Mouse (Mus musculus): ENCODE results near the gene Tmem190. TPM values are rescaled to one million over a fixed set of nuclear protein-coding genes. Genes with fewer than 3 reads are reported as not detected.
A peak's percentile ranks its signal among the peaks of the same experiment; 100 is the strongest.
"Not testable (repeated sequence)": the region's sequence is repeated elsewhere in the genome, so short reads cannot be mapped to it uniquely, and the experiment has no call there.

Tmem190 gene
- polyA plus RNA-seq, 1 experiment from 2014 or later, result not detected

DNA sequence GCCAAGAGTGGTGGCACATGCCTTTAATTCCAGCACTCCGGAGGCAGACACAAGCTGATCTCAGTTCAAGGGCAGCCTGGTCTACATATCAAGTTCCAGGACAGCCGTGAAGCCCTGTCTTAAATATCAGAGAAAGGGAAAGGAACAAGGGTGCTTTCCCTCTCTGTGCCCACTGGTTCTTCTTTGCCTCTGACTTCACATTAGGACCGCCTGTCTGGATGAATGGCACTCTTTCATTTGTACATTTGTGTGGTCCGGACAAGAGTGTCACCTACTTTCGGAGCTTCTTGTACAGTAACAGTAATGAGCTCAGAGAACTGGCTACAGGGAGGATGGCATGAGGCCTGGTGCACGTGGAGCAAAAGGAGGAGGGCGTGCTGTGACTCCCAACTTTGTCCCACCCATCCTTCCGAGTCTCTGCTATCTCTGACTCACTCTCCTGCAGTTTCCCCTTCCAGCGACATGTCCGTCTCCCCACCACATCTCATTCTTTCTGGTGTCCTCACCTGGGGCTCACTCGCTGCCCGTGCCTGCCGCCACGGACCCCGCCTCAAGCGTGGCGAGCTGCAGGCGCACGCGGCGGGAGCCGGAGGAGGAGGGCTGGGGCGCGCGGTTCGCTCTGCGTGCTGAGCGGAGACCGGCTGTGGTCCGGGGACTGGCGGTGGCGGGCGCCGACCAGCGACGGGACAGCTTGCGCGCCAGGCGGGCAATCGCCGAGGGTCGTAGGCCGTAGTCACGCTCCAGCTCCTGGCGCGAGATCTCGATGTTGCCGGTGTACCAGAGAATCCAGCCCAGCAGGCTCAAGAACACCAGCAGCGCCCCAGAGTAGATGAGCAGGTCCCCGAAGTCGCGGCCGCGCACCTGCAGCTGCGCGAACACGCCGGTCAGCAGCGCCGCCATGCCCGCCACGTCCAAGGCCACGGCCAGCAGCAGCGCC lies 6.0 kb downstream of the Tmem190 start:
- peak; percentile 46 for ATAC-seq (ENCODE audit: low FRiP score)

GRCm38 (mm10) chr7:4789436-4789935 lies 6.7 kb downstream of the Tmem190 start, which contains the start of gene Tmem238:
Gene Tmem238, minus strand, starts transcription at chr7:4789656.
- peak within 1 kb of the TSS; percentile 49 for H3K4me3 ChIP-seq (replicated peaks; ENCODE audit: low read length)
- H3K4me2 ChIP-seq (replicated peaks), result peak within 1 kb of the TSS; percentile 92
- peaks cover 16% of the 10 kb centered on the region for H3K4me1 ChIP-seq (replicated peaks; ENCODE audit: control insufficient read depth, insufficient read depth, low read length)
- H3K27ac ChIP-seq, result peak within 1 kb of the TSS; percentile 40
- H3K36me3 ChIP-seq (replicated peaks; ENCODE audit: control insufficient read depth, insufficient read depth), result peaks cover 8% of the 10 kb centered on the region
- H3K9ac ChIP-seq, result peak within 1 kb of the TSS; percentile 67
- DNase-seq (ENCODE audit: low spot score) (no peak), ATAC-seq (ENCODE audit: low FRiP score) (no peak)
- no peaks in the 10 kb centered on the region for H3K9me3 ChIP-seq (ENCODE audit: control insufficient read depth, low read length)
- WGBS, result 9% methylated on average over 39 of the region's 40 CpGs
- H3K27me3 ChIP-seq (ENCODE audit: control insufficient read depth, insufficient read depth, low read length), result 0 out of 2 replicates have a peak, but pooled peaks cover 8% of the 10 kb centered on the region

More for the DNA sequence above, 6.0 kb downstream of the Tmem190 start:
- 2% methylated on average over 63 of the region's 64 CpGs for WGBS
- H3K9ac ChIP-seq, result peak overlapping the region; percentile 67
- peaks cover 1% of the 10 kb centered on the region; the same call in 1 of the 2 replicates for H3K36me3 ChIP-seq (replicated peaks; ENCODE audit: control insufficient read depth, insufficient read depth)
- peak overlapping the region; percentile 40 for H3K27ac ChIP-seq
- H3K9me3 ChIP-seq (ENCODE audit: control insufficient read depth, low read length), result no peaks in the 10 kb centered on the region
- 0 out of 2 replicates have a peak, but pooled peaks cover 8% of the 10 kb centered on the region for H3K27me3 ChIP-seq (ENCODE audit: control insufficient read depth, insufficient read depth, low read length)
- DNase-seq (ENCODE audit: low spot score), result peak; percentile 66
- peak overlapping the region; percentile 92 for H3K4me2 ChIP-seq (replicated peaks)
- H3K4me3 ChIP-seq (replicated peaks; ENCODE audit: low read length), result peak overlapping the region; percentile 49
- peaks cover 11% of the 10 kb centered on the region for H3K4me1 ChIP-seq (replicated peaks; ENCODE audit: control insufficient read depth, insufficient read depth, low read length)

- 1% methylated on average over 54 of the region's 54 CpGs for WGBS
- Histone ChIP-seq H3K4me3 (replicated peaks; ENCODE audit: low read length) (peak within 1 kb of the TSS; percentile 90), H3K27ac (peak within 1 kb of the TSS; percentile 92), H3K36me3 (replicated peaks; ENCODE audit: control insufficient read depth, insufficient read depth) (peaks cover 38% of the 10 kb centered on the region), H3K27me3 (ENCODE audit: control insufficient read depth, insufficient read depth, low read length) (0 out of 2 replicates have a peak, but pooled peaks cover 8% of the 10 kb centered on the region), H3K9me3 (ENCODE audit: control insufficient read depth, low read length) (no peaks in the 10 kb centered on the region), H3K4me1 (replicated peaks; ENCODE audit: control insufficient read depth, insufficient read depth, low read length) (peaks cover 16% of the 10 kb centered on the region), H3K4me2 (replicated peaks) (peak within 1 kb of the TSS; percentile 76), H3K9ac (peak within 1 kb of the TSS; percentile 96)
- DNase-seq (ENCODE audit: low spot score) (peak; percentile 96), ATAC-seq (ENCODE audit: low FRiP score) (peak; percentile 90)
Observed at GRCm38 (mm10) chr7:4792278-4793212, 9.8 kb downstream of the Tmem190 start, which contains the start of gene Rpl28. Gene Rpl28, plus strand, starts transcription at chr7:4792874.

- DNase-seq (ENCODE audit: low spot score); ATAC-seq (ENCODE audit: low FRiP score); H3K9me3 ChIP-seq (ENCODE audit: control insufficient read depth, low read length); H3K27me3 ChIP-seq (ENCODE audit: control insufficient read depth, insufficient read depth, low read length): not testable (repeated sequence)
- peak overlapping the region; percentile 92 for H3K27ac ChIP-seq
- H3K36me3 ChIP-seq (replicated peaks; ENCODE audit: control insufficient read depth, insufficient read depth), result peaks cover 44% of the 10 kb centered on the region
- H3K4me3 ChIP-seq (replicated peaks; ENCODE audit: low read length), result peak overlapping the region; percentile 90
- WGBS, result 1% methylated on average over 31 of the region's 31 CpGs
- H3K9ac ChIP-seq, result peak overlapping the region; percentile 96
- H3K4me2 ChIP-seq (replicated peaks), result peak overlapping the region; percentile 76
- H3K4me1 ChIP-seq (replicated peaks; ENCODE audit: control insufficient read depth, insufficient read depth, low read length), result peaks cover 15% of the 10 kb centered on the region
Observed at GRCm38 (mm10) chr7:4793248-4793647, 10.5 kb downstream of the Tmem190 start.

DNA sequence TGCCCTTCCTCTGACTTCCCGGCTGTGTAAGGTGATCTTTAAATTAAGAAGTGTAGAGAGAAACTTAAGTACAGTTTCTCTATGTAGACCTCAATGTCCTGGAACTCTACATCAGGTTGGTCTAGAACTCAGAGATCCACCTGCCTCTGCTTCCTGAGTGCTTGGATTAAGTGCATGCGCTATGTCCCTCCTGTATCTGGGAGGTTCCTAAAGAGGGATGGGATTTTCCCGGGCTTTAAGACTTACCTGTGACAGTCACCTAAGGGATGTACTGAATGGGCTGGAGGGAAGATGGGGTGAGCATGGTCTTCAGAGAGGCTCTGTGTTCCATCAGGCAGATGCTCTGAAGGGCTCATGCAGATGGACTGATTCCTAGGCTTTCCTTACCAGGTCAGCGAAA lies 10.9 kb downstream of the Tmem190 start:
- H3K27me3 ChIP-seq (ENCODE audit: control insufficient read depth, insufficient read depth, low read length), result 0 out of 2 replicates have a peak, but pooled peaks cover 2% of the 10 kb centered on the region
- ATAC-seq (ENCODE audit: low FRiP score) (no peak), DNase-seq (ENCODE audit: low spot score) (no peak)
- 41% methylated on average over 4 of the region's 4 CpGs for WGBS
- no peak overlapping the region for H3K27ac ChIP-seq
- H3K4me1 ChIP-seq (replicated peaks; ENCODE audit: control insufficient read depth, insufficient read depth, low read length), result peaks cover 10% of the 10 kb centered on the region
- no peaks in the 10 kb centered on the region for H3K9me3 ChIP-seq (ENCODE audit: control insufficient read depth, low read length)
- peak overlapping the region; percentile 96 for H3K9ac ChIP-seq
- H3K4me2 ChIP-seq (replicated peaks), result peak overlapping the region; percentile 76
- peaks cover 49% of the 10 kb centered on the region for H3K36me3 ChIP-seq (replicated peaks; ENCODE audit: control insufficient read depth, insufficient read depth)
- H3K4me3 ChIP-seq (replicated peaks; ENCODE audit: low read length), result peak overlapping the region; percentile 90

GRCm38 (mm10) chr7:4794631-4795168 lies 12.0 kb downstream of the Tmem190 start:
- 92% methylated on average over 3 of the region's 3 CpGs for WGBS
- H3K4me1 ChIP-seq (replicated peaks; ENCODE audit: control insufficient read depth, insufficient read depth, low read length), result peaks cover 8% of the 10 kb centered on the region; the same call in 1 of the 2 replicates
- ATAC-seq (ENCODE audit: low FRiP score) (no peak), DNase-seq (ENCODE audit: low spot score) (no peak)
- H3K9ac ChIP-seq, result no peak overlapping the region
- H3K27ac ChIP-seq, result no peak overlapping the region
- no peaks in the 10 kb centered on the region for H3K9me3 ChIP-seq (ENCODE audit: control insufficient read depth, low read length)
- peaks cover 51% of the 10 kb centered on the region for H3K36me3 ChIP-seq (replicated peaks; ENCODE audit: control insufficient read depth, insufficient read depth)
- H3K4me2 ChIP-seq (replicated peaks), result no peak overlapping the region
- H3K4me3 ChIP-seq (replicated peaks; ENCODE audit: low read length), result no peak overlapping the region
- H3K27me3 ChIP-seq (ENCODE audit: control insufficient read depth, insufficient read depth, low read length), result 0 out of 2 replicates have a peak, but pooled peaks cover 2% of the 10 kb centered on the region

DNA sequence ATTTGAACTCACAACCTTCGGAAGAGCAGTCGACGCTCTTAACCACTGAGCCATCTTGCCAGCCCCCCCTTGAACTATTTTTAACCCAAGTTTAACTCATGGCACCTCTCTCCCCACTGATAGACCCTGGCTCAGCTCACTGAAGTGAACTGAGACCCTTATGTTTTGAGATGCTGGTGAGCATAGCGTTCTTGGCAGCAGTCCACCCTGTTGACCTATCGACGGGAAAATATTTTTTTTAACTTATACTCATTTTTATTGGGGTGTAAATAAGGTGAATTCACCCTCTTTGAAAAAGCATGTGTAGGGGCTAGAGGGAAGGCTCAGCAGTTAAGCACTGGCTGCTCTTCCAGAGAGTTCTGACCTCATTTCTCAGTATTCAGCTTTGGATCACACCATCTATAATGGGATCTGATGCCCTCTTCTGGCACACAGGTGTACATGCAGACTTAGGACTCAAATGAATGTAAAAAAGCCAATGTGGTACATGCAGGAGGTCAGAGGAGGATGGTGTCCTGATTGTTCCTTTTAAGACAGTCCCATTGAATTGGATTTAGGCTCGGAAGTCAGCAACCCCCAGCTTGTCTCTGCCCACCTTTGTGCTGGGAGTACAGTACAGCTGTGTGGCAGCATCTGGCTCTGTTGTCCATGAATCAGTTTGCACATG lies 13.2 kb downstream of the Tmem190 start:
- H3K4me3 ChIP-seq (replicated peaks; ENCODE audit: low read length), result no peak overlapping the region
- ATAC-seq (ENCODE audit: low FRiP score) (no peak), DNase-seq (ENCODE audit: low spot score) (peak; percentile 59)
- H3K36me3 ChIP-seq (replicated peaks; ENCODE audit: control insufficient read depth, insufficient read depth), result peaks cover 51% of the 10 kb centered on the region
- H3K27ac ChIP-seq, result no peak overlapping the region
- H3K4me1 ChIP-seq (replicated peaks; ENCODE audit: control insufficient read depth, insufficient read depth, low read length), result peaks cover 8% of the 10 kb centered on the region; the same call in 1 of the 2 replicates
- no peaks in the 10 kb centered on the region for H3K27me3 ChIP-seq (ENCODE audit: control insufficient read depth, insufficient read depth, low read length)
- WGBS, result 73% methylated on average over 7 of the region's 7 CpGs
- H3K4me2 ChIP-seq (replicated peaks), result no peak overlapping the region
- no peaks in the 10 kb centered on the region for H3K9me3 ChIP-seq (ENCODE audit: control insufficient read depth, low read length)
- H3K9ac ChIP-seq, result no peak overlapping the region

- no peak for DNase-seq (ENCODE audit: low spot score)
- no peak for ATAC-seq (ENCODE audit: low FRiP score)
- no peak overlapping the region for H3K4me2 ChIP-seq (replicated peaks)
- no peaks in the 10 kb centered on the region for H3K27me3 ChIP-seq (ENCODE audit: control insufficient read depth, insufficient read depth, low read length)
- H3K27ac ChIP-seq, result no peak overlapping the region
- H3K36me3 ChIP-seq (replicated peaks; ENCODE audit: control insufficient read depth, insufficient read depth), result peaks cover 39% of the 10 kb centered on the region
- no peaks in the 10 kb centered on the region for H3K9me3 ChIP-seq (ENCODE audit: control insufficient read depth, low read length)
- no peak overlapping the region for H3K4me3 ChIP-seq (replicated peaks; ENCODE audit: low read length)
- H3K9ac ChIP-seq, result no peak overlapping the region
- no peaks in the 10 kb centered on the region for H3K4me1 ChIP-seq (replicated peaks; ENCODE audit: control insufficient read depth, insufficient read depth, low read length)
Observed at GRCm38 (mm10) chr7:4802247-4802646, 19.5 kb downstream of the Tmem190 start.
